Mouse (Mus musculus) olfactory bulb, adult 2 months (tissue): ENCODE results near the gene Phldb2.

Experiments used
- CTCF ChIP-seq: fragments of 200-500 bp; IDR thresholded peaks from 2 replicates; pipeline ENCODE4 v1.5.1; 2012; ENCODE audit warnings: low read depth, mild to moderate bottlenecking, low read length, moderate library complexity; ENCODE audit not compliant: insufficient read depth
- POLR2A ChIP-seq: fragments of 200-500 bp; IDR thresholded peaks from 2 replicates; pipeline ENCODE4 v1.6.1; 2012; ENCODE audit warnings: mild to moderate bottlenecking, low read depth, low read length, moderate library complexity; ENCODE audit not compliant: insufficient read depth

DNA sequence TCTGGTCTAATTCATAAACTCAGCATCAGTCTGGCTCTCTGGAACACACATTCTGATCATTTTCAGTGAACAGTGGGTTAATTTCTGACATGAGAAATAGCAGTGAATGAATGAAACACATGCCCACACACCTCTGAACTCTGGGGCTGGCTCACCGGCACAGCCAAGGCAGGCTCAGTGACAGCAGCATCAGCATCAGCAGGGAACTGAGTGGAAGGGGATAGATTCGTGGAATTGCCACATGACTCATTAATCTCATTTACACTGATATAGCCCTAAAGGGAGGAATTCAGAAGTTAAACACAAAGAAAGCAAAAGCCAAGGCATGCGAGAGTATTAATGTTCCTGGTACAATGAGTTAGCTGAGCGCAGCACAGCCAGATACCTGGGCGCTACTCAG, 178.6 kb downstream of the Phldb2 start:
- no peak for TF ChIP-seq CTCF
- TF ChIP-seq POLR2A: no peak
